Mouse (Mus musculus) cerebellum, adult 11 months (tissue): ENCODE data around the gene Spr.

ENCODE experiments used
- DNase-seq: peaks from one replicate; pipeline ENCODE4 v3.0.0; 2022

The Spr gene

GRCm38 (mm10) chr6:85131673-85132072 is 5.9 kb downstream of the Spr start:
- peak; percentile 56 for DNase-seq

GRCm38 (mm10) chr6:85117545-85118511 is 19.7 kb downstream of the Spr start:
- DNase-seq, result peak; percentile 29

- DNase-seq, result no peak
Observed at GRCm38 (mm10) chr6:85105033-85105615, 32.4 kb downstream of the Spr start.

- DNase-seq, result no peak
Observed at GRCm38 (mm10) chr6:85103321-85103720, 34.2 kb downstream of the Spr start.

GRCm38 (mm10) chr6:85096441-85096840 is 41.1 kb downstream of the Spr start:
- DNase-seq, result no peak

- no peak for DNase-seq
Observed at GRCm38 (mm10) chr6:85087425-85087824, 50.1 kb downstream of the Spr start.

- no peak for DNase-seq
Observed at GRCm38 (mm10) chr6:85086645-85087044, 50.9 kb downstream of the Spr start.
